Mouse (Mus musculus) R1 (cell line): ENCODE measurements around the gene Nedd9.
"Not testable (repeated sequence)": the region's sequence is repeated elsewhere in the genome, so short reads cannot be mapped to it uniquely, and the experiment has no call there.

Source experiments
- DNase-seq: peaks from one replicate; pipeline ENCODE4 v3.0.0-alpha.2; 2018; ENCODE audit warnings: low read depth, low spot score

Gene Nedd9

DNA sequence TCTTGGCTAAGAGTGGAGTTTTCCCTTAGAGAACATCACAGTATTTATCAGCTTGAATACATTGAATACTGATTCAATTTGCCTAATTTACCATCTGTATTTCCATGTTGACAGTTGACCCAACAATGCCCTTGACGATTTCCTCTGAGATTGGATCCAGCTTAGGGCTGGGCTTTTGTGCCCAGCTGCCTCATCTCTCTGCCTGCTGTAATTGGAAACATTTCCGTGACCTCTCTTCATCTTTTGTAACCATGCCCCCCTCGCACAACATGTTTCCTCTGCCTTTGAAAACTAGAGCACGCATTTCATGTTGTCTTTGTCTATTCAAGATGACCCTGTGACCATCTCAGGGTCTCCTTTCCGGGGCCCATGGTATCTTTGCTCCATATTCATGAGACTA lies 188.2 kb downstream of the Nedd9 start:
- DNase-seq = no peak

DNA sequence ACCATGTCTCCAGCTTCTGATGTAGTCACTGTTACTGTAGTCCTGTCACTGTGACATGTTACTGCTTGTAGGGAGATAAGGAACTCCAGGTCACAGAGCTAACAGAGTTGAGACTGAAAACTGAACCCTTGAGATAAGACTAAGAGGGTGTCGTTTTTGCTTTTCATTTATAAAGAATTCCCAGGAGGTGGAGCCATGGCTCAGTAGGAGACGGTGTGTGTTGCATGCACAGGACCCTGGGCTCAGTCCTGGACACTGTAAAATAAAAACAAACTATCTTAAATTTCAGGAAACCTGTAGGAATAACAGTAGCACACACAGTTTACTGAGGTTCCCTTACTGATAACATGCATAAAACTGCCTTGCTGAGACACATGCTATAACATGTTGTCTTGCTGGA lies 188.6 kb downstream of the Nedd9 start:
- DNase-seq = no peak

DNA sequence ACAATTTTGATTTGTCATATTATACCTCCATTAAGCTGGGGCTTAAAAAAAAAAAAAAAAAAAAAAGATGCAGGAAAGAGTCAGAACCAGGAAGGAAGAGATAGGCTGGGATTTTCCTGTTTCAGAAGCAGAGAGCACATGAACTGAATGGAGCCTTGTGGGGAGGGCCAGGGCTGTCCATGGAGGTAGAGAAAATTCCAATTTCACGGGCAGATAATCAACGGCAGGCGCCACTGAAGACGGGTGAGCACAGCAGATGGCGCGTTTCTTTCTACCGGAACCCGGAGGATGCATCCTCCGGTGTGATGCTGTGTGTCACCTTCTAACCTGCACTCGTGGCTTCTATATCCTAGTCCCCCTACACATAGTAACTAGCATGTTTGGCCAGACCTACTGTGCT lies 190.8 kb downstream of the Nedd9 start:
- DNase-seq = no peak

DNA sequence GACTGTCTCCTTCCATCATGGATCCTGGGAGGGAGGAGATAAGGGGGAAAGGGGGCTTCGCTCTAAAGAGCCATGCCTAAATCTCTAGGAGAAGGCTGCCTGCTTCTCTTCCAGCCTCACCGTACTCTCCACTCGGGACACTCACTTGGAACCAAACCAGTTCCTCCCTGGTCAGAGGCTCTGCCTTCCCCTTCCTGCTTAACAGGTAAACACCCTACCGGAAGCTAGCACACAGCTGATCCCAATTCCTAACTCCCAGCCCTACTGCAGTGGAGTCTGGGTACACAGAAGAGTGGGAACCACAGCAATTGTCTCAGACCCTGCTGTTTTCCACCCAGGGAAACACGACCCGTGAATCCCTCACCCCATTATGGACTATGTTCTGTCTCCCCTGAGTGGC lies 191.3 kb downstream of the Nedd9 start:
- DNase-seq = no peak

DNA sequence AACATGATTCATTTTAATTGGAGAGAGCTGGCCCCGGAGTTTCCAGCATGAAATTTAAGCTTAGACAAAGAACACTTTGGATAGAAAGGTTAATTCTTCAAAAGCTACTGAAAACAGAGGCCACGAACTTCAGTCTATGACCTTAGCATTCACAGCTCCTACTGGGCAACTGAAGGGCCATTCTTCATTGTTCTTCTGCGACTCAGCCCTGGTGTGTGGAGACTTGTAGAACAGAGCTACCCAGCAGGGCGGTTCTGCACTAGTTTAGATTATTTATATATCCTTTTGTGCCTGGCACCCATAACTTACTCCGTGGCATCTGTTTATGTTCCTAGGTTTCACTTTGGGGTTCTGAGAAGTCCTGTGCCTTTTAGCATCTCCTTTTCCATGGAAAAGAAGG lies 193.6 kb downstream of the Nedd9 start:
- DNase-seq = no peak

DNA sequence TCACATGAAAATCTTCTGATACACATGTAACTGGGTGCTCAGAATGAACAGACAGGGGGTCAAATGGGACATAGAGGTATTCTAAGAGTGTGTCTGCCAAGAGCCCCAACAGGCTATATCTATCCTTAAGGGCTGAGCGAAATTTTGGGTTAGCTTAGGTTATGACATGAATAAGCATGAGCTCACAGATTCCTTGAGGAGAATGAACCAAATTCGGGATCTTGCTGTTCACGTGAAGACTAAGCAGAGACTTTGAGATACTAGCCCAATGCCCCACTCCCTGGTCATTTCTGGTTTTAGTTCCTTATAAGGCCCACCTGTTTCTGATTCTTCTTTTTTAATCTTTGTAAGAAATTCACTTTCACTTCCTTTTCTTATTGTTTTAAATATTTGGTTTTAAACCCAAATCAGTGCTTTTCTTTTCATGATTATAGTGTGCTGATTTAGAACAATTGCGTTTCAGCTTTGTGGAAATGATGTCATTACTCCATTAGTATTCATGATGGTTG lies 195.6 kb downstream of the Nedd9 start:
- no peak for DNase-seq

DNA sequence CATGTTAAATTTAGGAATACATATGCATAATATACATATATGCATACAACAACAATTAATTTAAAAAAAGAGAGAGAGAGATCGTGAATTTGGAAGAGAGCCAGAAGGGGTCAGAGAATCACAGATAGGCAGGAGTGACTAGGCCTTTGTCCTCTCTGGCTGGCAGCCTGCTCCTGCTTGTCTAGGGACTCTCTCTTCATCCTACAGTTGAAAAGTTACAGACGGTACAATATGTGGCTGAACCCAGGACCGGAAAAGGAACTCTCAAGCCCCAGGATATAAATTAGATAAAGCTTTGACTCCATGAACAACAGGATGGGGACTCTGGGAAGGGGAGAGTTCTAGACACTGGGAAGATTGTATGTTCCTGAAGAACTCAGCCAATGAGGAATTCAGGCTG lies 200.9 kb downstream of the Nedd9 start:
- no peak for DNase-seq

DNA sequence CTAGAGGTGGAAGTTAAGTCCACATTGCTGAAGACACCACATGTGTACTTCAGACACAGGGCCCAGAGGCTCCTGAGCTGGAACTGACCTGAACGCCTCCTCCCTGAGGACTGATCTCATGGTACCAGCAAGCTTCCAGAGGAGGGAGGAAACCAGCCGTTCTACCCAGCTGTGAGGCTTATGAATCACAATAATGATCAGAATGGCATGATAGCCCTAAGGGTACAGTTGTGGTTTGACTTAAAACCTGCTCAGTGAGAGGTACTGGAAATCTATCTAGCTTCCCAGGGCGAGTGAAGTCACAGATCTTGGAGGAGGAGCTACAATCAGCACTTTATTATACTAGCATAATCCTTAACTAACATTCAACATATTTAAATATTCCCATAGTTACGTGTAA lies 201.7 kb downstream of the Nedd9 start:
- no peak for DNase-seq

DNA sequence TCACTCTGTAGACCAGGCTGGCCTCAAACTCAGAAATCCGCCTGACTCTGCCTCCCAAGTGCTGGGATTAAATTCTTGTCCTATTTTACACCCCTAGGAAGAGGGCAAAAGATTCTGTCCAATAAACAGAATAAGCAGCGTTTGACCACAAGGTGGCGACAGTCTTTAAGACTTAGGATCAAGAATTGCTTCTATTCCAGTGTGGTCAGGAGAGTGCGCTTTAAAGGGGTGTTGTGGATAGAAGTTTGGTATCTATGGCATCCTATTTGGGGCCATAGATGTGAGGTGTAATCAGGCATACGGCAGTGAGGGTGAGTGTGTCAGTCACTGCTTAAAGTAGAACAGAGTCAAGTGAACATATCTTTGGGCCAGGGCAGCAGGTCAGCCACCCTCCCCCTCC lies 203.9 kb downstream of the Nedd9 start:
- peak; percentile 83 for DNase-seq

DNA sequence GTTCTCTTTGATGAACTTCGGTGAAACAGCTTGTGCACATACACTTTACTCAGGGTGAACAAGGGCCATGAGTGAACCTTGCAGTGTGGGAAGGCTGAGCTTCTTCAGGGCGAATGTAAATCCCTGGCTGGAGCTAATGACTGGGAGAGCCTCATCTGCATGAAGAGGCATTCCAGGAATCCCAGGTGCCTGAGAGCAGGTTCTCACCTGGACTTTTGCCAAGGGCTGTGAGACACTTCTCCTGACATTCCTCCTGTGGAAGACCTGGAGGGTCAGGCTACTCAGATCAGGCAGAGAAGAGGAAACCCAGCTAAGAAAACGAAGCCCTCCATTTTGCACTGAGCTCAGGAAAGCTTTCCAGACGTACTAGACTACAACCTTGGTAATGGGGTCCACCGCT lies 206.5 kb downstream of the Nedd9 start:
- peak; percentile 35 for DNase-seq

DNA sequence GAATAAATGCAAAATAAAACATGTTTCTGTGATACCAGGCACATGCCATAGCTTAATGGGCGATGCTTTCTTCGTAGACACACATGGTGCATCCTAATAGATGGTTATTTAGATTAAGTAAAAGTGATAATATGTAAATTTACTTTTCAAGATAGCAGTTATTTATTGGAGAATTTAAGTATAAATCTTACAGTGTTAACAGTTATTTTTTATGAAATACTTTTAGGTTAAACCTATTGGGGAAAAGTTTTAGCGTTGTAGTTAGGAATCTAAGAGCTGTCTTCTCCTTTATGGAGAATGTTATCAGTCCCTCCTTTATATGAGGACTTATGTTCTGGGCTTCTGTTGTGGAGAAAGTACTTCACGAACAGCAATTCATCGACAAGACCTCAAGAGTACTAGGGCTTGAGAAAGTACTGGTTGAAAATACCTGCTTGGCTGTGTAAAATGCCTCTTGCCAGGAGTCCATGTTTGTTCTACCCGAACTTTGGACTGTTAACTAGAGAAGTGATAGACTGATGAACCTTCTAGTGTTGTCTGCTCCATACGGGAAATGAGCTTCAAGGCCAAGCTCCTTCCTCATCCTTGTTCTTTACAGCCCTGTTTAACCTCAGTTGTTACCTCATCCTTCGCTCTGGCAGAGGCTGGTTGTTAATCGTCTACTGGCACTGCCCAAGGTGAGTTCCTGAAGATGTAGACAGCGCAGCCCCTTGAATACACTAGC lies 213.1 kb downstream of the Nedd9 start, which contains the start of gene Gm17364:
Gm17364 (minus strand) TSS at position 51 of the 724 bp plus-strand sequence.
- DNase-seq = no peak

DNA sequence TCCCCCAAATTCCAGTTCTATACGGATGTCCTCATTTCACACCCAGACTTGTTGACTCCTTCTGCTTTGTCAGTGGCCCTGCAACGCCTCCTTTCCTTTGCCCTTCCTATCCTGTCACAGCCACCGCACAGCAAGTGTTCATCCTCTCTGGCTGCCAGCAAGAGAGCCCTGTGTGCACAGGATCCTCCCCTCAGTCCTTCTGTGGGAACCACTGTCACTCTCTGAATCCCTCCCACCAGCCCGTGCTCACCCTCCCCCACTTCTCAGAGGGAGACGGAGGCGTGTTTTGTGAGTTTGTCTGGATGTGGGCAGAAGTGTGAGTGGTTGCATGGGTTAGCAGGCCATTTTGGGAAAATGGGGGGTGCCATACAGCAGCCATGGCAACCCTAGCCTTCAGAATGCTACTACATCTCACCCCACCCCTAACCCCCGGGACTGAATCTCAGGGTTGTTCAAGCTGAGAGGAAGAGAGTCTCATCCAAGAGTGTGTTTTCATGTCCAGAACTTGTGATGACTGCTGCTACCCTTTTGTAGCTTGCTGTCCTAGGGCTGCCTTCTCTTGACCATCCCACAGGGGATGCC lies 219.2 kb downstream of the Nedd9 start:
- DNase-seq = peak; percentile 34

DNA sequence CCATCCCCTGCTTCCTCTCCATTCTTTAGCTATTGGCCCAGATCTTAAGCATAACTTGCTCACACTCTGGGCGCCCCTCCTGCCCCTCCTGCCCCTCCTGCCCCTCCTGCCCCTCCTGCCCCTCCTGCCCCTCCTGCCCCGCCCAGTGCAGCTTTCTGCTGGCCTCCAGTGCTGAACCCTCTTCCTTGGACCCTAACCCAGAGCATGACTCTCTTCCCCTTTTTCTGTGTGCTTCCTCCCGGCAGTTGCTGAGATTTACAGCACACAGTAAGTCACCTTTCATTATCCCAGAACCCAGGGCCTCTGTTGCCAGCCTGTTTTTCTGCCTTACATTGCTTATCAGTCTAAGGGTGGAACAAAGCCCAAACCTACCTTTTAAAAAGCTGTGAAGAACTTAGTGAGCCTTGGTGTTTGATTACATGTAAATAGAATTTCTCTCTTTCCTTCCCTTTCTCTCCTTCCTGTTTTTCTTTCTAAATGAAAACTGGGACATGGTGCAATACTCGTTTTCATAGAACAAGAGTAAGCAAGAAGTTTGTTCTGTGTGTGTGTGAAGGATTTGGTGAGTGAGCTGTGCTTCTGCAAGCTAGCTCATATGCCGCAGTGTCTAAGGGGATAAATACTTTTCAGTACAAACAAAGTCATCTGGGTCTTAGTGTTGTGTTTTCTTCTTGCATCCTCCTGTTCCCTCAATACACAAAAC lies 223.7 kb downstream of the Nedd9 start:
- no peak for DNase-seq

DNA sequence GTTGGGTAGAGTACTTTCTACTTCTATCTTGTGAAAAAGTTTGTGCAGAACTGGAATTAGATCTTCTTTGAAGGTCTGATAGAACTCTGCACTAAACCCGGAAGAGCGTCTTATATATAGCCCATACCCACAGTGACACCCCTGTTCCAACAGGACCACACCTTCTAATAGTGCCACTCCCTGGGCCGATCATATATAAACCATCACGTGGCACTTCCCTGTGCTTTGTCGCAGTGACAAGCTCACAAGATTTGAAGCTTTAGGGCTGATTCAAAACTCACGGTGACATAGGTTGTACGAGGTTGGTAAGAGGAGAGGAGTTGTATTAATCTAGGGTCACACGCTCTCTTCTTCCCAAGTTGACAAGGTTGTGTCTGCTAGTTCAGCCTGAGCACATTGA lies 225.5 kb downstream of the Nedd9 start:
- not testable (repeated sequence) for DNase-seq
